Mouse (Mus musculus): ENCODE results near the gene Cacna2d4.
"Not testable (repeated sequence)": the region's sequence is repeated elsewhere in the genome, so short reads cannot be mapped to it uniquely, and the experiment has no call there.

The Cacna2d4 gene

GRCm38 (mm10) chr6:119348234-119348633 lies 111.9 kb downstream of the Cacna2d4 start:
- DNase-seq, result peak; percentile 87

- DNase-seq, result no peak
Measured at GRCm38 (mm10) chr6:119350703-119351198, 114.4 kb downstream of the Cacna2d4 start.

GRCm38 (mm10) chr6:119351656-119352055 lies 115.3 kb downstream of the Cacna2d4 start:
- no peak for DNase-seq

GRCm38 (mm10) chr6:119352501-119352900 lies 116.2 kb downstream of the Cacna2d4 start:
- no peak for DNase-seq

GRCm38 (mm10) chr6:119358020-119358571 lies 121.8 kb downstream of the Cacna2d4 start:
- no peak for DNase-seq

- not testable (repeated sequence) for DNase-seq
Measured at GRCm38 (mm10) chr6:119360250-119360649, 123.9 kb downstream of the Cacna2d4 start.

- no peak for DNase-seq
Measured at GRCm38 (mm10) chr6:119360925-119361702, 124.8 kb downstream of the Cacna2d4 start.

GRCm38 (mm10) chr6:119363593-119363992 lies 127.3 kb downstream of the Cacna2d4 start:
- no peak for DNase-seq

- not testable (repeated sequence) for DNase-seq
Measured at GRCm38 (mm10) chr6:119366800-119367199, 130.5 kb downstream of the Cacna2d4 start.

- no peak for DNase-seq
Measured at GRCm38 (mm10) chr6:119367382-119367781, 131.1 kb downstream of the Cacna2d4 start.

GRCm38 (mm10) chr6:119371624-119372023 lies 135.3 kb downstream of the Cacna2d4 start:
- no peak for DNase-seq

GRCm38 (mm10) chr6:119372237-119372636 lies 135.9 kb downstream of the Cacna2d4 start:
- no peak for DNase-seq

- DNase-seq, result no peak
Measured at GRCm38 (mm10) chr6:119373000-119373705, 136.8 kb downstream of the Cacna2d4 start.

- DNase-seq, result no peak
Measured at GRCm38 (mm10) chr6:119375035-119375434, 138.7 kb downstream of the Cacna2d4 start.

GRCm38 (mm10) chr6:119377613-119378012 lies 141.3 kb downstream of the Cacna2d4 start:
- no peak for DNase-seq

GRCm38 (mm10) chr6:119378631-119379030 lies 142.3 kb downstream of the Cacna2d4 start:
- no peak for DNase-seq

GRCm38 (mm10) chr6:119385668-119386067 lies 149.3 kb downstream of the Cacna2d4 start:
- DNase-seq, result no peak

- no peak for DNase-seq
Measured at GRCm38 (mm10) chr6:119386421-119386820, 150.1 kb downstream of the Cacna2d4 start.

GRCm38 (mm10) chr6:119386821-119387220 lies 150.5 kb downstream of the Cacna2d4 start:
- no peak for DNase-seq

GRCm38 (mm10) chr6:119387801-119388649 lies 151.7 kb downstream of the Cacna2d4 start:
- DNase-seq, result no peak

- peak; percentile 98 for DNase-seq
Measured at GRCm38 (mm10) chr6:119388650-119389012, 152.3 kb downstream of the Cacna2d4 start.

- no peak for DNase-seq
Measured at GRCm38 (mm10) chr6:119389089-119389488, 152.8 kb downstream of the Cacna2d4 start.

GRCm38 (mm10) chr6:119390728-119391127 lies 154.4 kb downstream of the Cacna2d4 start:
- no peak for DNase-seq
